Mouse (Mus musculus) kidney, adult 2 months (tissue): ENCODE measurements around the gene Nkx2-2. TPM values are rescaled to one million over a fixed set of nuclear protein-coding genes. Genes with fewer than 3 reads are reported as not detected.
A peak's percentile ranks its signal among the peaks of the same experiment; 100 is the strongest.

Source experiments
- DNase-seq: peaks from one replicate; pipeline ENCODE4 v3.0.0; 2021
- H3K27ac ChIP-seq: fragments of 200-500 bp; 2 replicates; pipeline ENCODE4 v1.5.1; 2012; ENCODE audit warnings: low read depth, low read length, control low read depth, inconsistent platforms; ENCODE audit not compliant: insufficient read depth
- H3K27me3 ChIP-seq: fragments of 200-500 bp; replicated peaks from 2 replicates; pipeline ENCODE4 v1.6.1; 2012; ENCODE audit warnings: mild to moderate bottlenecking, moderate library complexity, low read length, inconsistent platforms; ENCODE audit not compliant: control insufficient read depth, insufficient read depth
- H3K36me3 ChIP-seq: fragments of 200-500 bp; 2 replicates; pipeline ENCODE4 v1.6.1; 2012; ENCODE audit warnings: mild to moderate bottlenecking, moderate library complexity, low read length, inconsistent platforms; ENCODE audit not compliant: control insufficient read depth, insufficient read depth
- H3K4me1 ChIP-seq: fragments of 200-500 bp; 2 replicates; pipeline ENCODE4 v1.6.1; 2011; ENCODE audit warnings: low read length; ENCODE audit not compliant: control insufficient read depth, insufficient read depth
- H3K4me3 ChIP-seq: fragments of 200-500 bp; 2 replicates; pipeline ENCODE4 v1.5.1; 2011; ENCODE audit warnings: mild to moderate bottlenecking, low read depth, low read length, control low read depth; ENCODE audit not compliant: insufficient read depth
- CTCF ChIP-seq: fragments of 200-500 bp; conservative IDR thresholded peaks from 2 replicates; pipeline ENCODE4 v1.5.1; 2011; ENCODE audit warnings: low read depth, mild to moderate bottlenecking, control low read depth, low read length, moderate library complexity, mixed read lengths; ENCODE audit not compliant: insufficient read depth, insufficient read length
- POLR2A ChIP-seq: fragments of 200-500 bp; IDR thresholded peaks from one replicate; pipeline ENCODE4 v1.6.1; 2011; ENCODE audit warnings: low read depth, low read length, control low read depth
- WGBS: fragments of 180-500 bp; shearing (Covaris S2); methylation state at CpG from one replicate; pipeline ENCODE4 v1.1.7; 2018; 5-methylcytosine and 5-hydroxymethylcytosine counted together
- polyA plus RNA-seq: library from polyadenylated mRNA; depleted of rRNA; stranded (reverse); fragments of >200 nt; gene quantifications from 2 replicates; pipeline ENCODE4 v1.2.3, GENCODE M21; 2012; rRNA removed

Gene Nkx2-2
- not detected in 2 replicates for polyA plus RNA-seq

GRCm38 (mm10) chr2:147193271-147194255, at the start of gene Nkx2-2:
TSS of gene Nkx2-2 (minus strand) at chr2:147194243.
- WGBS, result under 1% methylated on average over 54 of the region's 54 CpGs

GRCm38 (mm10) chr2:147235707-147236290, 41.8 kb upstream of the Nkx2-2 start:
- no peaks in the 10 kb centered on the region for H3K36me3 ChIP-seq
- 90% methylated on average over 25 of the region's 25 CpGs for WGBS
- DNase-seq, result no peak
- H3K27ac ChIP-seq, result no peak overlapping the region
- H3K4me1 ChIP-seq, result no peaks in the 10 kb centered on the region
- no peaks in the 10 kb centered on the region for H3K27me3 ChIP-seq
- no peak overlapping the region for H3K4me3 ChIP-seq
- TF ChIP-seq CTCF (no peak), POLR2A (no peak)

More at GRCm38 (mm10) chr2:147193271-147194255, at the start of gene Nkx2-2:
- Histone ChIP-seq H3K27me3 (no peaks in the 10 kb centered on the region), H3K4me1 (no peaks in the 10 kb centered on the region), H3K36me3 (no peaks in the 10 kb centered on the region), H3K27ac (no peak within 1 kb of the TSS), H3K4me3 (no peak within 1 kb of the TSS)
- TF ChIP-seq CTCF (peak; percentile 15; the same call in 1 of the 2 replicates), POLR2A (no peak)
- DNase-seq, result no peak

GRCm38 (mm10) chr2:147231175-147231574, 37.1 kb upstream of the Nkx2-2 start:
- WGBS, result 29% methylated on average over 5 of the region's 5 CpGs

GRCm38 (mm10) chr2:147205076-147205615, 11.1 kb upstream of the Nkx2-2 start:
- WGBS, result 22% methylated on average over 4 of the region's 4 CpGs
- TF ChIP-seq CTCF (no peak; the same call in 1 of the 2 replicates), POLR2A (no peak)
- H3K4me1 ChIP-seq, result no peaks in the 10 kb centered on the region
- no peak overlapping the region for H3K4me3 ChIP-seq
- DNase-seq, result no peak
- no peak overlapping the region for H3K27ac ChIP-seq
- H3K36me3 ChIP-seq, result no peaks in the 10 kb centered on the region
- no peaks in the 10 kb centered on the region for H3K27me3 ChIP-seq

More at GRCm38 (mm10) chr2:147231175-147231574, 37.1 kb upstream of the Nkx2-2 start:
- peak; percentile 43 for DNase-seq
- Histone ChIP-seq H3K4me1 (no peaks in the 10 kb centered on the region), H3K27me3 (no peaks in the 10 kb centered on the region), H3K4me3 (no peak overlapping the region), H3K27ac (no peak overlapping the region), H3K36me3 (no peaks in the 10 kb centered on the region)
- TF ChIP-seq CTCF (no peak), POLR2A (no peak)

GRCm38 (mm10) chr2:147194711-147195615, 920 bp upstream of the Nkx2-2 start:
- 2% methylated on average over 71 of the region's 71 CpGs for WGBS
- TF ChIP-seq POLR2A (no peak), CTCF (no peak)
- DNase-seq, result no peak
- H3K4me3 ChIP-seq, result no peak overlapping the region
- no peaks in the 10 kb centered on the region for H3K4me1 ChIP-seq
- H3K27ac ChIP-seq, result no peak overlapping the region
- no peaks in the 10 kb centered on the region for H3K36me3 ChIP-seq
- no peaks in the 10 kb centered on the region for H3K27me3 ChIP-seq

- Histone ChIP-seq H3K4me3 (no peak overlapping the region), H3K4me1 (no peaks in the 10 kb centered on the region), H3K27me3 (peaks cover 2% of the 10 kb centered on the region), H3K27ac (no peak overlapping the region), H3K36me3 (no peaks in the 10 kb centered on the region)
- no peak for DNase-seq
- 5% methylated on average over 13 of the region's 13 CpGs for WGBS
- TF ChIP-seq POLR2A (no peak), CTCF (no peak)
Observed at GRCm38 (mm10) chr2:147192731-147193130, 1.3 kb downstream of the Nkx2-2 start.
